Comparison of ENCODE assay signal across 14 mouse cellular contexts in the genomic region with DNA sequence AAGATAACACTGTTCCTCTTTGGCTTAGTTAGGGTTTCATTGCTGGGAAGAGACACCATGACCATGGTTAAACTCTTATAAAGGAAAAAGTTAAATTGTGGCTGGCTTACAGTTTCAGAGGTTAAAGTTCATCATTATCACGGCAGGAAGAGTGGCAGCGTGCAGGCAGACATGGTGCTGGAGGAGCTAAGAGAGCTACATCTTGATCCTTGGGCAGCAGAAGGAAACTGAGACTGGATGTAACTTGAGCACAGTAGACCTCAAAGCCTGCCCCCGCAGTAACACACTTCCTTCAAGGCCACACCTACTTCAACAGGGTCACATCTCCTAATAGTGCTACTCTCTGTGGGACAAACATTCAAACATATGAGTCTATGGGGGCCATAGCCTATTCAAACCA.
"Had no signal": no experiment of that assay in that cellular context is flagged by ENCODE, and none has a peak within 500 bp of the region (broad histone marks: within the 10 kb centered on the region; RNA-seq: fewer than 3 reads in every experiment).

No protein-coding gene starts in this region.

- H3K9ac ChIP-seq: kidney, embryonic 15.5 days; lung, embryonic 15.5 days; midbrain, embryonic 12.5 days; neural tube, embryonic 13.5 days; stomach, embryonic 15.5 days had no signal

- H3K4me2 ChIP-seq: kidney, embryonic 15.5 days; lung, embryonic 15.5 days; midbrain, embryonic 12.5 days; neural tube, embryonic 13.5 days; stomach, embryonic 15.5 days had no signal

- ATAC-seq: intestine, postnatal 0 days; midbrain, embryonic 16.5 days had no signal

- H3K27ac ChIP-seq: kidney, embryonic 15.5 days; left cerebral cortex, adult 2 months; limb, embryonic 10.5 days; lung, embryonic 15.5 days; midbrain, embryonic 12.5 days; neural tube, embryonic 13.5 days; stomach, embryonic 15.5 days had no signal

- DNase-seq: kidney, postnatal 14 days; lung, postnatal 14 days; right cerebral cortex, postnatal 14 days; thymus, adult 2 months; thymus, postnatal 25 days had no signal

- H3K4me3 ChIP-seq: kidney, embryonic 15.5 days; left cerebral cortex, adult 2 months; limb, embryonic 10.5 days; lung, embryonic 15.5 days; midbrain, embryonic 12.5 days; neural tube, embryonic 13.5 days; stomach, embryonic 15.5 days had no signal

- H3K27me3 ChIP-seq: kidney, embryonic 15.5 days; lung, embryonic 15.5 days; midbrain, embryonic 12.5 days; neural tube, embryonic 13.5 days; stomach, embryonic 15.5 days had no signal

- H3K9me3 ChIP-seq: kidney, embryonic 15.5 days; limb, embryonic 10.5 days; lung, embryonic 15.5 days; midbrain, embryonic 12.5 days; neural tube, embryonic 13.5 days; stomach, embryonic 15.5 days had no signal

- H3K36me3 ChIP-seq: kidney, embryonic 15.5 days; limb, embryonic 10.5 days; lung, embryonic 15.5 days; midbrain, embryonic 12.5 days; neural tube, embryonic 13.5 days; stomach, embryonic 15.5 days had no signal

- H3K4me1 ChIP-seq: midbrain, embryonic 12.5 days had no signal
